Mouse (Mus musculus) kidney, adult 2 months (tissue): Measurements from ENCODE around the gene Nup35.

Source experiments
- CTCF ChIP-seq: fragments of 200-500 bp; conservative IDR thresholded peaks from 2 replicates; pipeline ENCODE4 v1.5.1; 2011; ENCODE audit warnings: low read depth, mild to moderate bottlenecking, control low read depth, low read length, moderate library complexity, mixed read lengths; ENCODE audit not compliant: insufficient read depth, insufficient read length
- POLR2A ChIP-seq: fragments of 200-500 bp; IDR thresholded peaks from one replicate; pipeline ENCODE4 v1.6.1; 2011; ENCODE audit warnings: low read depth, low read length, control low read depth

DNA sequence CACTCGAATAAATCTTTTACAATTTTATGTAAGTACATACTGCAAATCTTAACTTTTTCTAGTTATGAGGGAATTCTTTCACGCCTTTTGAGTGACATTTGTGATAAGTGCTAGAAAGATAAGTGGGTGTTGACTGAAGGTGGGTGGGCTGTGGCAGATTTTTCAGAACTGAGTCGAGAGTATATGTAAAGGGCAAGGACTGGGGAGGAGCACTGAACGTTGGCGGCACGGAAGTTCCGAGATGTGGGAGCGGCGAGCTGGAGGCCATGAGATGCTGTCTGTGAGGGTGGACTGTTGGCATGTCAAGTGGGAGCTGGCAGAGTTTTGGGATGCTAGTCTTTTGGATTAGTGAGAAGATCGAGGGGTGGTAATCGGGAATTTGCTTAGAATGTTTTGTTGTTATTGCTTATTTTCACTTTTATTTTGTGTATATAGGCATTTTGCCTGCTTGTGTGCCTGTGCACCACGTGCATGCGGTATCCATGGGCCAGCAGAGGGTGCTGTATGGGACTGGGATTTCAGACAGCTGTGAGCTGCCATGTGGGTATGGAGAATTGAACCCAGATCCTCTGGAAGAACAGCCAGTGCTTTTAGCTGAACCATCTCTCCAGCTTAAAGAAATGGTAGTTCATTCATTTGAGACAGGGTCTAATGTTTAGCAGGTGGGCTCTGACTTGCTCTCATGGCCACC, 15.4 kb downstream of the Nup35 start:
- TF ChIP-seq CTCF = no peak
- TF ChIP-seq POLR2A = no peak
